Mouse (Mus musculus) hindbrain, postnatal 0 days (tissue): Measurements from ENCODE around the gene Zfp706. TPM values are rescaled to one million over a fixed set of nuclear protein-coding genes. Genes with fewer than 3 reads are reported as not detected.
"Not testable (repeated sequence)": the region's sequence is repeated elsewhere in the genome, so short reads cannot be mapped to it uniquely, and the experiment has no call there.

Source experiments
- ATAC-seq: fragments of 200-750 bp; cut with Nextera tagmentation; 2 replicates; pipeline ENCODE4 v1.8.0; 2017; ENCODE audit warnings: mild to moderate bottlenecking, moderate TSS enrichment, moderate library complexity
- DNase-seq: peaks from one replicate; pipeline ENCODE4 v3.0.0-alpha.2; 2015; ENCODE audit warnings: low spot score
- H3K27ac ChIP-seq: fragments of 300-500 bp; sonication (generic); 2 replicates; pipeline ENCODE4 v1.5.1; 2014; ENCODE audit warnings: mild to moderate bottlenecking
- H3K27me3 ChIP-seq: fragments of 300-500 bp; sonication (generic); 2 replicates; pipeline ENCODE4 v1.6.1; 2014; ENCODE audit warnings: low read length, mixed read lengths; ENCODE audit not compliant: insufficient read depth
- H3K36me3 ChIP-seq: fragments of 300-500 bp; sonication (generic); 2 replicates; pipeline ENCODE4 v1.6.1; 2014; ENCODE audit warnings: low read length, mixed read lengths; ENCODE audit not compliant: insufficient read depth
- H3K4me1 ChIP-seq: fragments of 300-500 bp; sonication (generic); 2 replicates; pipeline ENCODE4 v1.6.1; 2014; ENCODE audit warnings: antibody characterized with exemption, low read length, mixed read lengths; ENCODE audit not compliant: insufficient read depth
- H3K4me2 ChIP-seq: fragments of 300-500 bp; sonication (generic); 2 replicates; pipeline ENCODE4 v1.6.1; 2014; ENCODE audit warnings: low read depth, mild to moderate bottlenecking, low read length, moderate library complexity, mixed read lengths
- H3K4me3 ChIP-seq: fragments of 300-500 bp; sonication (generic); 2 replicates; pipeline ENCODE4 v1.5.1; 2014; ENCODE audit warnings: low read length
- H3K9ac ChIP-seq: fragments of 300-500 bp; sonication (generic); replicated peaks from 2 replicates; pipeline ENCODE4 v1.6.1; 2014; ENCODE audit warnings: mild to moderate bottlenecking, low read length, moderate library complexity, mixed read lengths
- H3K9me3 ChIP-seq: fragments of 300-500 bp; sonication (generic); 2 replicates; pipeline ENCODE4 v1.6.1; 2016; ENCODE audit warnings: low read length, mixed read lengths
- CTCF ChIP-seq: IDR thresholded peaks from 2 replicates; pipeline ENCODE4 v1.5.1; 2016; ENCODE audit warnings: antibody characterized with exemption, control low read depth, low read depth
- WGBS: fragments of 180-500 bp; shearing (Covaris S2); extraction: QIAGEN DNeasy Blood & Tissue Kit; methylation state at CpG from one replicate; pipeline ENCODE4 v1.1.7; 2014; 5-methylcytosine and 5-hydroxymethylcytosine counted together
- polyA plus RNA-seq: library from polyadenylated mRNA; unstranded; fragments of >200 nt; fragmentation: Nextera tagmentation; extraction: Ambion mirVana; gene quantifications from 2 replicates; pipeline ENCODE4 v1.2.1, GENCODE M21; 2015
- total RNA-seq: library from RNA; depleted of rRNA; stranded (reverse); fragments of >200 nt; gene quantifications from 2 replicates; pipeline ENCODE4 v1.2.3, GENCODE M21; 2014

The Zfp706 gene
- total and polyA plus RNA-seq, 2 experiments from 2014 or later: 61.8 to 463 TPM

DNA sequence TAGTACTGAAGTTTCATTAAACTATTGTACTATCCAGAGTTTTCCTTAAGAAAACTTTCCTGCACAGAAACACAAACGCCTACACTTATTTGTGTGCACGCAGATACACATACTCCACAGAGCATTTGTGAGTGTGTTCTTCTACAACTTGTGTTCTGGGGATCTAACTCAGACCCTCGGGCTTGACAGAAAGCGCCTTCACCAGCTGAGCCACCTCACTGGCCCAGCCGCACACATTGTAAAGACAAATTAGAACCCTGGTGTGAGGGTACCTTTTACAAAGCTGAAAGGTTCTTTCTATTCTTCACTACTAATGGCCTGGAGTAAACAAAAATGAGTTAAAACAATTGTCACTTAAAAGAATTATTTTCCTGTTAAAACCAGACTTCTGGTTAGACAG lies 2.7 kb downstream of the Zfp706 start:
- Histone ChIP-seq H3K9me3 (no peaks in the 10 kb centered on the region), H3K36me3 (peaks cover 14% of the 10 kb centered on the region), H3K4me2 (peak overlapping the region; percentile 69), H3K4me3 (no peak overlapping the region), H3K4me1 (peaks cover 6% of the 10 kb centered on the region; the same call in 1 of the 2 replicates), H3K27ac (no peak overlapping the region), H3K9ac (no peak overlapping the region), H3K27me3 (no peaks in the 10 kb centered on the region)
- no peak for DNase-seq
- TF ChIP-seq CTCF: no peak
- WGBS: 59% methylated on average over 5 of the region's 5 CpGs
- no peak for ATAC-seq

DNA sequence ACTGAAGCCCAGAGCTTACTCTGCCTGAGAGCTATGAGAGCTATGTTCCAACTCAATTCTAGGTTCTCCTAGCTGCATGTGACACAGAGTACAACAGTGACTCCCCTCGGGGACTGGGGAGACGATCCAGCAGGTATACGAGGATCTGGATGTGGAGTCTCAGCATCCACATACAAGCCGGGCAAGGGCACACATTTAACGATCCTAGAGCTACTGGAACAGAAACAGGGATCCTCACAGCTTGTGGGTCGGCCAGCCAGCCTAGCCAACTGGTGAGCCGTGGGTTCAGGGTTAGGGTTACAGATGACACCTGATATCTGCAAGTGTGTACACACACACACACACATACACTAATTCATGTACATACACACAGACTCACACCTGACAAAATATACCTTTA lies 5.3 kb downstream of the Zfp706 start:
- ATAC-seq: no peak
- no peak overlapping the region for H3K4me3 ChIP-seq
- TF ChIP-seq CTCF: no peak
- H3K9ac ChIP-seq: no peak overlapping the region
- 91% methylated on average over 7 of the region's 7 CpGs for WGBS
- no peaks in the 10 kb centered on the region for H3K27me3 ChIP-seq
- no peak for DNase-seq
- H3K36me3 ChIP-seq: peaks cover 28% of the 10 kb centered on the region
- H3K4me1 ChIP-seq: no peaks in the 10 kb centered on the region
- no peak overlapping the region for H3K27ac ChIP-seq
- H3K9me3 ChIP-seq: no peaks in the 10 kb centered on the region
- H3K4me2 ChIP-seq: no peak overlapping the region

DNA sequence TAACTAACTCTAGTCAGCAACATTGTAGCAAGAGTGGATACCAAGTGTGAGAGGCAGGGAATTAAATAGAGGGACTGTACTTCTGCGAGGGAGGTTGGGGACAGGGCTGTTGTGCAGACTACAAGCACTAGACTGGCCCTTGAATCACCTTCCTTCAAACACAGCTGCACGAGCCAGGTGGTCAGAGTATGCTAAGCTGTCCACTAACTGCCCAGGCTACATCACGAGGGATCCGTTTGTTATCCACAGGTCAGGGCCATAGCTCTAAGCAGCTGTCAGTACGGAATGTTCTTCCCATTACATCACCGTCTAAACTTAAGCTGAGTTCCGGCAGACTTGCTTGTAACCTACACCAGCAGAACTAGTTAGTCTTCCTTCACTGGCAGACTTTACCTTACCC lies 8.0 kb downstream of the Zfp706 start:
- H3K4me2 ChIP-seq, ATAC-seq, H3K27me3 ChIP-seq, H3K27ac ChIP-seq, H3K4me3 ChIP-seq, H3K4me1 ChIP-seq, H3K9ac ChIP-seq, H3K9me3 ChIP-seq, DNase-seq: not testable (repeated sequence)
- peaks cover 30% of the 10 kb centered on the region for H3K36me3 ChIP-seq
- WGBS: 90% methylated on average over 7 of the region's 7 CpGs

DNA sequence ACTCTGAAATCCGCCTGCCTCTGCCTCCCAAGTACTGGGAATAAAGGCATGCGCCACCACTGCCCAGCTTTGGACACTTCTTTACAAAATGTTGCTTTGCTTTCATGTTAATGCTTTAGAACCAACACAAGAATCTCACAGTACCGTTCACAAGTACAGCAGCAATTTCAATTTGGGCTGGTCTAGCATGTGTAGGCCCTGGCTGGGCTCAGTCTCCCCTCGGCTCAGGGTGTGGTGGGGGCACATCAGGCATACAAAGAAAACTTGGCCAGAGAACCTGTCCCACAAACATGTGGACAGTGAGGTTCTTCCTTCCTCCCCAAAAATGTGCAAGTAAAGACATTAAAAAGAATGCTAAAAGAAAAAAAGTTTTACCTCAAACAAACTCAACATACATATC lies 12.4 kb downstream of the Zfp706 start:
- 98% methylated on average over 4 of the region's 4 CpGs for WGBS
- ATAC-seq (no peak), DNase-seq (no peak)
- H3K36me3 ChIP-seq: peaks cover 16% of the 10 kb centered on the region; the same call in 1 of the 2 replicates
- H3K9ac ChIP-seq: no peak overlapping the region
- no peak overlapping the region for H3K4me3 ChIP-seq
- H3K4me2 ChIP-seq: no peak overlapping the region
- H3K4me1 ChIP-seq: no peaks in the 10 kb centered on the region
- H3K9me3 ChIP-seq: no peaks in the 10 kb centered on the region
- H3K27me3 ChIP-seq: no peaks in the 10 kb centered on the region
- H3K27ac ChIP-seq: no peak overlapping the region
- no peak for TF ChIP-seq CTCF

DNA sequence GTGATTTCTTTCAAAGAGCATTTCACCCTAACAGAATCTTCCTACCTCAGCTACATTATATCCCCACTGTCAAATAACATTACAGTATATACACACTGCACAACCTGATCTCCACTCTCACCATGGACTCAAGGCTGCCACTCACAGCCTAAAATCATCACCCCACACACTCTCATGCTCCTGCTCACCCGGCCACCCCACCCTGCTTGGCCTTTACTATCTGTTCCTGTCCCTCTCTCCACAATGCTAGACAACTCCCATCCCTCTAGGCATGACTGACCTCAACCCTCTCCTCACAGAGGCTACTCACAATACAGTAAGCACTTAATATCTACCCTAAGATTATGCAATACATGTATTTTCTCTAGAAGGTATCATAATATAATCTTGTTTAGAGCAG lies 12.9 kb downstream of the Zfp706 start:
- no peak overlapping the region for H3K4me3 ChIP-seq
- H3K4me1 ChIP-seq: no peaks in the 10 kb centered on the region
- H3K9ac ChIP-seq: no peak overlapping the region
- H3K36me3 ChIP-seq: peaks cover 16% of the 10 kb centered on the region; the same call in 1 of the 2 replicates
- no peak for DNase-seq
- no peaks in the 10 kb centered on the region for H3K27me3 ChIP-seq
- no peaks in the 10 kb centered on the region for H3K9me3 ChIP-seq
- no peak for TF ChIP-seq CTCF
- no peak for ATAC-seq
- H3K4me2 ChIP-seq: no peak overlapping the region
- H3K27ac ChIP-seq: no peak overlapping the region
- whole genome bisulfite sequencing: 80% methylated on average over 1 of the region's 1 CpGs

DNA sequence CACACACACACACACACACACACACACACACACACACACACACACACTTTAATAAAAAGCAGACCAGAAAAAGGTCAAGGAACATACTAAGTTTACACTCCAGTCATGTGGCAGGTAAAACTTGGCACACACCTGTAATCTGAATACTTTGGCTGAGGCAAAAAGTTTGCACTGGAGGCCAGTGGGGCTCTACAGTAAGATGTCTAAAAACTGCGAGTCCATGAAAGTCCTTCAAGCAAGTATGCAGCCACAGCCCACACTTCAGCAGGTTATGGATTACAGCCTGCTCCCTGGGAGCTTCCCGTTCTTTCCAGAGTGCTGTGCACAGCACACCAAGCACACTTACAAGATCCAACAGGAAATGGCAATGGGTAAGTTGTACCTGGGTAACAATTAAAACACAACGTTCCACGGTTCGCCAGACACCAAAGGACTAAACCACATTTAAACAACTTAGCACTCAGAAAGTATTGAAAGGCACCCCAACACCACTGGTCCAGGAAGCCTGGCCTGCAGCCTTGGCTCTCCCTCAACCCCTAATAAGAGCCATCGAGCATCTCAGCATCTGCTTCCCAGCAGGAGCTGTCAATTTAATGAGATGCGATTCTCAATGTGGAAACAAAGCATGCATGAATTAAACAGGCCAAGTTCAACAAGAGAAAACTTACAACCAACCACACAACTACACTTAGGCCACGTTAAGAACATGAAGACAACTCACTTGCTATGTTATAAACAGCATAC lies 14.0 kb downstream of the Zfp706 start:
- 41% methylated on average over 8 of the region's 8 CpGs for WGBS
- H3K27me3 ChIP-seq: no peaks in the 10 kb centered on the region
- no peak overlapping the region for H3K9ac ChIP-seq
- no peak overlapping the region for H3K4me2 ChIP-seq
- H3K9me3 ChIP-seq: no peaks in the 10 kb centered on the region
- peaks cover 14% of the 10 kb centered on the region; the same call in 1 of the 2 replicates for H3K36me3 ChIP-seq
- H3K4me1 ChIP-seq: no peaks in the 10 kb centered on the region
- ATAC-seq (no peak), DNase-seq (peak; percentile 31)
- H3K4me3 ChIP-seq: no peak overlapping the region
- H3K27ac ChIP-seq: no peak overlapping the region
- no peak for TF ChIP-seq CTCF

DNA sequence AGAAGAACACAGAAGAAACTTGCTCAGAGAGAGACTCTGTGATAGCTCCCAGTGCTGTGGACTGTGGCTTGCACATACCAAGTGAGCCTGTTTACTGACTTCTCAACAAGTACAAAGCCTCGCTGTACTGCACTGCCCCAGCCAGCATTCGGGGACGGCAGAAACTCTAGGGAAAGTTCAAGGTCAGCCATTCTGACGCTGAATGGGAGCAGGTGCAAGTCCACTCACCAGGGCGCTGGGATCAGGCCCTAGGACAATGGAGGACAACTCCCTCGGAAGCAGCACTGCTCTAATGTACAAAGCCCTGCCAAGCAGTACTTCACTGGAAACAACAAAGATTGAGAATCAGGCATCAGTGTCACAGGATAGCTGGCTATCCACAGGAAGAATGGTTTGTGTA lies 16.2 kb downstream of the Zfp706 start:
- no peak for ATAC-seq
- Histone ChIP-seq H3K36me3 (no peaks in the 10 kb centered on the region; the same call in 1 of the 2 replicates), H3K9me3 (no peaks in the 10 kb centered on the region), H3K9ac (no peak overlapping the region), H3K27ac (no peak overlapping the region), H3K4me3 (no peak overlapping the region), H3K4me1 (no peaks in the 10 kb centered on the region), H3K4me2 (no peak overlapping the region), H3K27me3 (no peaks in the 10 kb centered on the region)
- no peak for DNase-seq
- no peak for TF ChIP-seq CTCF
- 25% methylated on average over 6 of the region's 6 CpGs for WGBS
